Mouse (Mus musculus) spleen, adult 2 months (tissue): ENCODE data around the gene Carmil1. TPM values are rescaled to one million over a fixed set of nuclear protein-coding genes. Genes with fewer than 3 reads are reported as not detected.

Experiments used
- DNase-seq, 2 experiments: peaks; one replicate each; pipeline versions ENCODE4 v3.0.0 to v3.0.0-alpha.2; 2012 to 2021; ENCODE audit warnings: low spot score in 2 of 2, low read depth in 1 of 2
- H3K27ac ChIP-seq: fragments of 200-500 bp; 2 replicates; pipeline ENCODE4 v1.5.1; 2012; ENCODE audit warnings: low read length, inconsistent platforms; ENCODE audit not compliant: insufficient read depth
- H3K27me3 ChIP-seq: fragments of 200-500 bp; 2 replicates; pipeline ENCODE4 v1.6.1; 2012; ENCODE audit warnings: mild to moderate bottlenecking, moderate library complexity, low read length, inconsistent platforms; ENCODE audit not compliant: control insufficient read depth, insufficient read depth
- H3K36me3 ChIP-seq: fragments of 200-500 bp; 2 replicates; pipeline ENCODE4 v1.6.1; 2012; ENCODE audit warnings: mild to moderate bottlenecking, low read length, inconsistent platforms; ENCODE audit not compliant: control insufficient read depth, insufficient read depth
- H3K4me1 ChIP-seq: fragments of 200-500 bp; 2 replicates; pipeline ENCODE4 v1.6.1; 2011; ENCODE audit warnings: inconsistent platforms; ENCODE audit not compliant: control insufficient read depth, insufficient read depth, insufficient read length
- H3K4me3 ChIP-seq: fragments of 200-500 bp; 2 replicates; pipeline ENCODE4 v1.5.1; 2011; ENCODE audit warnings: mild to moderate bottlenecking, inconsistent platforms; ENCODE audit not compliant: insufficient read depth, insufficient read length; ENCODE audit errors: extremely low read depth
- CTCF ChIP-seq: fragments of 200-500 bp; IDR thresholded peaks from 2 replicates; pipeline ENCODE4 v1.5.1; 2011; ENCODE audit warnings: mild to moderate bottlenecking, inconsistent platforms; ENCODE audit not compliant: insufficient read depth, insufficient read length, insufficient replicate concordance; ENCODE audit errors: extremely low read depth
- POLR2A ChIP-seq: fragments of 200-500 bp; IDR thresholded peaks from 2 replicates; pipeline ENCODE4 v1.6.1; 2011; ENCODE audit warnings: low read depth, low read length, inconsistent platforms
- WGBS: fragments of 180-500 bp; shearing (Covaris S2); methylation state at CpG from one replicate; pipeline ENCODE4 v1.1.7; 2018; 5-methylcytosine and 5-hydroxymethylcytosine counted together
- polyA plus RNA-seq: library from polyadenylated mRNA; depleted of rRNA; stranded (reverse); fragments of >200 nt; gene quantifications from 2 replicates; pipeline ENCODE4 v1.2.3, GENCODE M21; 2012

The Carmil1 gene
- polyA plus RNA-seq, 1 experiment: 4.3 TPM

GRCm38 (mm10) chr13:24040221-24040620 lies 240.4 kb downstream of the Carmil1 start:
- no peaks in the 10 kb centered on the region for H3K27me3 ChIP-seq
- no peak for DNase-seq
- H3K4me3 ChIP-seq: no peak overlapping the region
- H3K4me1 ChIP-seq: no peaks in the 10 kb centered on the region; the same call in 1 of the 2 replicates
- WGBS: 84% methylated on average over 7 of the region's 7 CpGs
- peaks cover 2% of the 10 kb centered on the region; the same call in 1 of the 2 replicates for H3K36me3 ChIP-seq
- TF ChIP-seq POLR2A (no peak), CTCF (no peak)
- H3K27ac ChIP-seq: no peak overlapping the region

GRCm38 (mm10) chr13:24037502-24037901 lies 243.1 kb downstream of the Carmil1 start:
- DNase-seq: no peak
- H3K36me3 ChIP-seq: peaks cover 2% of the 10 kb centered on the region; the same call in 1 of the 2 replicates
- H3K4me1 ChIP-seq: no peaks in the 10 kb centered on the region; the same call in 1 of the 2 replicates
- H3K27ac ChIP-seq: no peak overlapping the region
- no peaks in the 10 kb centered on the region for H3K27me3 ChIP-seq
- 38% methylated on average over 3 of the region's 3 CpGs for WGBS
- no peak overlapping the region for H3K4me3 ChIP-seq
- TF ChIP-seq CTCF (no peak), POLR2A (no peak)

GRCm38 (mm10) chr13:24036150-24036549 lies 244.4 kb downstream of the Carmil1 start:
- 57% methylated on average over 18 of the region's 18 CpGs for WGBS
- Histone ChIP-seq H3K36me3 (peaks cover 2% of the 10 kb centered on the region; the same call in 1 of the 2 replicates), H3K4me1 (no peaks in the 10 kb centered on the region; the same call in 1 of the 2 replicates), H3K27ac (no peak overlapping the region), H3K4me3 (no peak overlapping the region), H3K27me3 (no peaks in the 10 kb centered on the region)
- TF ChIP-seq CTCF (no peak), POLR2A (no peak)
- no peak for DNase-seq

- 52% methylated on average over 5 of the region's 5 CpGs for WGBS
These were observed 253.1 kb downstream of the Carmil1 start for GRCm38 (mm10) chr13:24027191-24028170.

GRCm38 (mm10) chr13:24018515-24018914 lies 262.1 kb downstream of the Carmil1 start:
- Histone ChIP-seq H3K36me3 (no peaks in the 10 kb centered on the region; the same call in 1 of the 2 replicates), H3K4me3 (no peak overlapping the region), H3K4me1 (no peaks in the 10 kb centered on the region), H3K27me3 (no peaks in the 10 kb centered on the region), H3K27ac (no peak overlapping the region)
- 88% methylated on average over 4 of the region's 4 CpGs for WGBS
- DNase-seq: no peak
- no peak for TF ChIP-seq POLR2A
- no peak for TF ChIP-seq CTCF

More at GRCm38 (mm10) chr13:24027191-24028170, 253.1 kb downstream of the Carmil1 start:
- Histone ChIP-seq H3K27me3 (no peaks in the 10 kb centered on the region), H3K4me1 (no peaks in the 10 kb centered on the region), H3K27ac (no peak overlapping the region), H3K36me3 (peaks cover 2% of the 10 kb centered on the region; the same call in 1 of the 2 replicates), H3K4me3 (no peak overlapping the region)
- DNase-seq: peak in 1 of 2 experiments; percentile 3
- TF ChIP-seq POLR2A (no peak), CTCF (no peak)

- TF ChIP-seq POLR2A (no peak), CTCF (no peak)
- 92% methylated on average over 2 of the region's 2 CpGs for WGBS
- Histone ChIP-seq H3K36me3 (no peaks in the 10 kb centered on the region), H3K27me3 (no peaks in the 10 kb centered on the region), H3K4me3 (no peak overlapping the region), H3K27ac (no peak overlapping the region), H3K4me1 (no peaks in the 10 kb centered on the region)
- DNase-seq: no peak
These were observed 275.1 kb downstream of the Carmil1 start for GRCm38 (mm10) chr13:24005528-24005927.

- Histone ChIP-seq H3K4me1 (no peaks in the 10 kb centered on the region), H3K27me3 (no peaks in the 10 kb centered on the region), H3K4me3 (no peak overlapping the region), H3K27ac (no peak overlapping the region), H3K36me3 (no peaks in the 10 kb centered on the region)
- 81% methylated on average over 2 of the region's 2 CpGs for WGBS
- TF ChIP-seq POLR2A (no peak), CTCF (no peak)
- DNase-seq: no peak
These were observed 278.8 kb downstream of the Carmil1 start for GRCm38 (mm10) chr13:24001797-24002196.
